Mouse (Mus musculus) induced T-regulatory cell, adult 2 months (primary cell): Measurements from ENCODE around the gene Disc1.

Experiments
- DNase-seq: peaks from one replicate; pipeline ENCODE4 v3.0.0-alpha.2; 2012; ENCODE audit warnings: low read depth

Disc1 gene

DNA sequence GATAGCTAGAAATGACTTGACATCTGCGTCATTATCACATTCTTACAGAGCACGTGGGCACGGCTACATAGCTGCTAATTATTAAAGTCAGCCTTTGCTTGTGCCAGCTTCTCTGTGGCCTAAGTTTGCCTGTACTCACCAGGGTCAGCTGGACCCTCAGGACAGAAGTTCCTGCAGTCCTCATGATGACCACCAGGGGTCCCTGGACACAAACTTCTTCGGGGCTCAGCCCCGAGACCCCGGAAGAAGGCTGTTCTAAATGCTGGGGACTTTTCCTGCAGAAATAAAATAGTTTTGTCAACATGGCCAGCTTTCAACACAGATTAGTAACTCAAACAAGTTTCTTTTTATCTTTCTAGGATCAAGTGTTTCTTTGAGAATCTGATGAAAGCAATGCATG, 74.3 kb downstream of the Disc1 start:
- peak; percentile 54 for DNase-seq

DNA sequence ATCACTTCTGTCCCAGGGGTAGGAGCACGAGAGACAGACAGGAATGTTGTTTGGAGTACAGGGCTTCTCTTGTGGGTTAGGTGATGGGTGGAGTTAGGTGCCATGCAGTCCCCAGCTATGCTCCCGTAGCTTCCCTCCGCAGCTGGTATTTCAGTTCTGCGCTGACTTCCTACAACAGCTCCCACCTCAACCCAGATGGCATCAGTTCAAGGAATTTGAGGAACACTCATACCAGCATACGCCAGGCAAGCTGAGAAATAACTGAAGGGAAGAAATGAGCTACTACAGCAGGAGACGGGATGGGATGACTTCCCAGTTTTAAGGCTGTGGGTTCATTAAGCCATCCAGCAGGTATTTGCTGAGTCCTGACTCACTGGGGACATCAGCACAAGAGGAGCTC, 76.8 kb downstream of the Disc1 start:
- no peak for DNase-seq

- no peak for DNase-seq
Measured at GRCm38 (mm10) chr8:125131265-125131664, 77.3 kb downstream of the Disc1 start.

DNA sequence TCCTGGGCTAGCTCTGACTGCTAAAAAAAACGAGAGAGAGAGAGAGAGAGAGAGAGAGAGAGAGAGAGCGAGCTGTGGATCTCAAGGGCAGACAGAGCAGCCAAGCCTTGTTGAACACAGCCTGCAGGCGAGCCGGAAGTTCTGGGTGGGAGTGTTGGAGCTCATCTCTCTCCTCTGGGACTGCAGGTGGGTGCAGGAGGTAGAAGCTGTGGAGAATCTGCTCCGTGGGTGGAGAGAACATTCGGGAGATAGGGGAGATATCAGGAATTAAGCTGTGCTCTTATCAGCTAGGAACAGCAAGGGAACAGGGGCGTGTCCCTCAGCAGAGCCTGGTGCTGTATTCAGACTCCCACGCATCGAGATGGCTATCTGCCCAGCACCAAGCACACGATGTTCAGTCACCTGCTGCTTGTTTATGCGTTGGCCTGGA, 79.7 kb downstream of the Disc1 start:
- DNase-seq, result no peak

DNA sequence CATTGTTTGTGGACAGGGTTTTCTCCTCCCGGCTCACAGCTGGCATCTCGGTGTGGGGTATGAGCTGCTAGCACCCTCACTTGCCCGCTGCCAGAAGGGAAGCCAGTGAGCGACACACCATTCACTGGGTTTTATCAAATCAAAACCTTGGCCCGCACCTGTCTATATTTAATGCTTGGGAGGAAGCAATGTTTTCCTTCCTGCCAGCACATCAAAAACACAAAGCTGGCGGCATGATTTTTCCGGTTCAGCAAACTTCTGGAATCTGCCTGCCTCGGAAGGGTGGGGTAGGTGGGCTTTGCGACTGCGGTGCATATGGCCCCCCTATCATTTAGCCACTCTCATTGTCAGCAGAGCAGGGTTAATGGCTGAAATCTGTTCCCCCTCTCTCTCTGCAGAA, 80.9 kb downstream of the Disc1 start:
- no peak for DNase-seq

DNA sequence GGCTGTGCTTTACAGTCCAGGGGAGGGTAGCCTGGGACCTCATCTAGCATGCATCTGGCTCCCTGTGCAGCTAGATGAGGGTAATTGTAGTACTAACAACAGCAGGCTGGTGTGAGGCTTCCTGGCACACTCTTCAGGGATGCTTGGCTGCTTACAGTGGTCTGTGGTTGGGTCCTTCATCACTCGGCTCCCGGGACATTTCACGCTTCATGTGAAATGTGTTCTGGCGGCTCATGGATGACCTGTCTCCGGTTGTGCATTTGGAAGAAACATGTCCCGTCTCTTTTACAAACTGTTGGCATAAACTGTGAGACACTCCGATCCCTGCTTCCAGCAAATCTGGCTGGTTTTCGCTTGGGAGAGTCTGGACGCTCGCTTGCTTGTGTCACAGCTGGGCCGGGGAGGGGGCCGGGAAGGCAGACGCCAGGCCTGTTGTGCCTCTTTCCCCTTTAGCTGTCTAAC, 85.7 kb downstream of the Disc1 start:
- no peak for DNase-seq

GRCm38 (mm10) chr8:125140965-125141364, 87.0 kb downstream of the Disc1 start:
- no peak for DNase-seq

- no peak for DNase-seq
Measured at GRCm38 (mm10) chr8:125156863-125157640, 103.1 kb downstream of the Disc1 start.

- no peak for DNase-seq
Measured at GRCm38 (mm10) chr8:125157641-125158005, 103.6 kb downstream of the Disc1 start.

DNA sequence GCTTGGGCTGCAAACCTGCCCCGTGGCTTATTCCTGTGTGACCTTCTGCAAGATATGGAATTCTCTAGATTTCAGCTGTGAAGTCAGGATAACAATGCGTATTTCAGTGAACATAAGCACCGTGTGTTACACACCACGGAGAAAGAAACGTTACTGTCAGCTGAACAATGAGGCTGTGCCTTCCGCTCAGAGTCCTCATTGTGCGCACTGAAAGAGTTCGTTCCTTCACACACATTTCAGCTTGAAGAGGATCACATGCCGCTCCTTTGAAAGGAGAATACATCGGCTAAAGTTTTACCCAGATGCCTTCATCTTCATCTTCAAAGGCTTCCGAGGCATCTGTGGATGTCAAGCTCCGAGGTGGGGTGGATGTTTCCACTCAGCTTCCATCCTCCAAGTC, 105.4 kb downstream of the Disc1 start:
- no peak for DNase-seq

GRCm38 (mm10) chr8:125163491-125163890, 109.5 kb downstream of the Disc1 start:
- DNase-seq, result no peak

DNA sequence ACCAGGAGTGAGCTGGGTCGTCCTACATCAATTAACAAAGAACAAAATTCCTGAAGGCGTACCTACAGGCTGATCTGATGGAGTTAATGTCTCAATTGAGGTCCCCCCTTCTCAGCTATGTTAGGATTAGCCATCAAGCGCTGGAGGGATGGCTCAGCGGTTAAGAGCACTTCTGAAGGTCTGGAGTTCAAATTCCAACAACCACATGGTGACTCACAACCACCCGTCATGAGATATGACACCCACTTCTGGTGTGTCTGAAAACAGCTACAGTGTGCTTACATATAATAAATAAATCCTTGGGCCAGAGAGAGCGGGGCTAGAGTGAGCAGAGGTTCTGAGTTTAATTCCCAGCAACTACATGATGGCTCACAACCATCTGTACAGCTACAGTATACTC, 109.9 kb downstream of the Disc1 start:
- no peak for DNase-seq

DNA sequence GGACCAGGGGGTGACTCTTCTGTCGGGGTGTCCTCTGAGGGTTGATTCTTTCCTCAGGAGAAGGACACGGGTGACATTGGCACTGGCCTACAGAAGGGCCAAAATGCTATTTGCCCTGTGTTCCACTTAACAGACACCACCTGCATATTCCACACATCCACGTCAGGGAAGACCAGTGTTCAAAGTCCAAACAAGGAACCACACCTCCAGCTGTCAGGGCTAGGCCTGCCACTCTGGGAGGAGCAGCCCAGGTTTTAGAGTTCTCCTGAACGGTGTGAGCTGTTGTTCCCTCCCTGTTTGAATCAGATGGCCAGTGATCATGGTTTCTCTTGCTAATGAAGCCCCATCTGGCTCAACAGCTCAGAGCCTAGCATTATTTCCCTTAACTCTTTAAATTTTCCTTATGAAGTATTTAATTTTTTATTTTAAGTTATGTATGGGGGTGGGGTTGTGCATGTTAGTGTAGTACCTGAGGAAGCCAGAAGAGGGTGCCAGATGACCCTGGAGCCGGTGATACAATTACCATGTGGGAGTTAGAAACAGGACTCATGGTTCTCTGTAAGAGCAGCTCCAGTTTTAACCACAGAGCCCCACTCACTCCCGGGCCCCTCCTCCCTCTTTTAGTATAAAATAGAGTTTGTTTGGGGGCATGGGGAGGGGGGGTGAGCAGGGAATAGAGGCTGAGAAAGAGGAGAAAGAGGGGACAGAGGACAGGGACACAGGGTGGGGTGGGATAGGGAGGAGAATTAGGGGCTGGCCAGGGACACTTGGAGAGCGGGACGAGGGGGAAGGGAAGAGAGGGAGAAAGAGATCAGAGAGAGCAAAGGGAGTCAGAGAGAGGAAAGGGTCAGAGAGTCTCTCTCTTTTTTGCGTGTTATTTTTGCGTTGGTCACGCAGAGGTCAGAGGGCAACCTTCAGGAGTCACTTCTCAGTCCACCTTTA, 111.8 kb downstream of the Disc1 start:
- DNase-seq, result peak; percentile 50

DNA sequence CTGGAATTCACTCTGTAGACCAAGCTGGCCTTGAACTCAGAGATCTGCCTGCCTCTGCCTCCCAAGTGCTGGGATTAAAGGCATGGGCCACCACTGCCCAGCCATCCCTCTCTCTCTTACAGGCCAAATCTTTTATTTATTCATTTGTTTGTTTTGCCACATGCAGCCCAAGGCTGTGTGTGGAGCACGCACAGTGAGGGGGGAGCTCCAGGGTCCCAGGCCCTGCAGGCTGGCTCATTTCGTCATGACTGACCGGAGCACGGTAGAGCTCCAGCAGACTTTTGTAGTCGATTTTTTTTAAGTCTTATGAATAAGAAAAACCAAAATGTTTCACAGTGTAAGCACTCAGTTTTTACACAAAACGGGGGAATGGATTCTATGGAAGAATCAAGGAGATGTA, 112.5 kb downstream of the Disc1 start:
- DNase-seq, result no peak

DNA sequence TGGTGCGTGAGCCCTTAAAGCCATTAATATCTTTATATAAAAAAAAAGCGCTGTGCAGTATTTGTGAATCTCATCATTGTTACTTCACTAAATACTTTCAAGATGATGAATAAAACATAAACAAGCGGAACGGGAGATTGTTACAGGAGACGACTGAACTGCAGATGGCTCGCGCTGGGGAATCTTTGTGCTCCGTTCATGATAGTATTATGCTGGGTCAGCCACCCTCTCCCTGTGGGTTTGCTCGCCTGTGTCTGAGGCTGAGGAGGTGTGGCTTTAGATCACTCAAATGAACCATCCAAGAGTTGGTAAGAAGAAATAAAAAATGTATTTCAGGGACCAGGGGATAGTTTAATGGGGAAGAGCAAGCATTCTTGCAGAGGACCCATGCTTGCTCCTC, 113.0 kb downstream of the Disc1 start:
- no peak for DNase-seq

DNA sequence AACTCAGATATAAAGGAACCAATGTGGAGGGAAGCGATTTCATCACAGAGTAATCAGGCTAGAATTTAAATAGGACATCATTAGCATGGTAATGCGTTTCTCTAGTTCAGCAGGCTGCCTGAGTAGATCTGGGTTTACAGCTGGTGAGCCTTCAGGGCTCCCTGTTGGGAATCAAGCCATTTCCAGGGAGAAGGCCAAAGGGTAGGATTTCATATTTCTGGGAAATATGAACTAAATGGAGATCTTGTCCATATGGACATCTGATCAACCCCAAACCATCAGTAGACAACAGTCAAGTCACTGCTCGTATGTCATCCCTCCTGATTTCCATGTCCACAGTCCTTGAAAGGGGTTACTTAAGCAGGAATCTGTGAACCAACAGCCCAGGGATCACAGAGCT, 115.6 kb downstream of the Disc1 start:
- DNase-seq, result no peak

GRCm38 (mm10) chr8:125171531-125171930, 117.5 kb downstream of the Disc1 start:
- no peak for DNase-seq

GRCm38 (mm10) chr8:125174237-125174636, 120.2 kb downstream of the Disc1 start:
- DNase-seq, result no peak

- DNase-seq, result no peak
Measured at GRCm38 (mm10) chr8:125174851-125175250, 120.9 kb downstream of the Disc1 start.

- no peak for DNase-seq
Measured at GRCm38 (mm10) chr8:125175661-125176060, 121.7 kb downstream of the Disc1 start.

GRCm38 (mm10) chr8:125177091-125177490, 123.1 kb downstream of the Disc1 start:
- no peak for DNase-seq

- DNase-seq, result no peak
Measured at GRCm38 (mm10) chr8:125177958-125178357, 124.0 kb downstream of the Disc1 start.
